Mouse (Mus musculus) brain, embryonic 14.5 days (tissue): Measurements from ENCODE around the gene Cops7b. TPM values are rescaled to one million over a fixed set of nuclear protein-coding genes. Genes with fewer than 3 reads are reported as not detected.

ENCODE experiments used
- DNase-seq: peaks from one replicate; pipeline ENCODE4 v3.0.0-alpha.2; 2011; ENCODE audit warnings: low read depth
- CTCF ChIP-seq: fragments of 200-500 bp; IDR thresholded peaks from 2 replicates; pipeline ENCODE4 v1.5.1; 2012; ENCODE audit warnings: inconsistent platforms, mild to moderate bottlenecking, moderate library complexity, borderline replicate concordance; ENCODE audit not compliant: insufficient read depth, insufficient read length; ENCODE audit errors: extremely low read depth
- POLR2A ChIP-seq: fragments of 200-500 bp; IDR thresholded peaks from 2 replicates; pipeline ENCODE4 v1.6.1; 2012; ENCODE audit warnings: mild to moderate bottlenecking, inconsistent platforms, borderline replicate concordance; ENCODE audit not compliant: poor library complexity, insufficient read depth, insufficient read length, severe bottlenecking; ENCODE audit errors: extremely low read depth
- polyA plus RNA-seq: library from polyadenylated mRNA; depleted of rRNA; stranded (reverse); fragments of >200 nt; gene quantifications from 2 replicates; pipeline ENCODE4 v1.2.3, GENCODE M21; 2012

The Cops7b gene
- polyA plus RNA-seq, 1 experiment, result 69.7 TPM

- no peak for DNase-seq
- TF ChIP-seq CTCF (no peak), POLR2A (no peak)
These were observed 29.4 kb downstream of the Cops7b start for GRCm38 (mm10) chr1:86612081-86612480.

DNA sequence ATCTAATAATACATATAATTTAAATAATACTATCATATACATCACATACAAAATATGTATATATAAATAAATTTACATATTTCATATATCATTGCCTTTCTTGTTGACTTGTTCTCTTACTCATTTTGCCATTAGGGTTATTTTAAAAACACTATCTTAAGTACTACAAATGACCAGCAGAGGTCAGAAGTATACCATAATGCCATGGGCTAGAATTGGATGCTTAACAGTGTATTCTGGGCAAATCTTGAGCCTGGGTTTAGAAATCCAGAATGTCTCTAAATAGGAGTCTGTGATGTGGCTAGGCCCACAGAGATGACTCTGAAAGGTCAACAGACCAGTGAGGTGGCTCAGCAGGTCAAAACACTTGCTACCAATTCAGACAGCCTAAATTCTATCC lies 31.6 kb downstream of the Cops7b start:
- TF ChIP-seq POLR2A (no peak), CTCF (peak; percentile 20; the same call in 1 of the 2 replicates)
- DNase-seq, result peak; percentile 54

- peak; percentile 86 for DNase-seq
These were observed 35.9 kb downstream of the Cops7b start for GRCm38 (mm10) chr1:86618454-86619125.

GRCm38 (mm10) chr1:86622296-86622695 lies 39.6 kb downstream of the Cops7b start:
- TF ChIP-seq POLR2A, result no peak
- no peak for TF ChIP-seq CTCF
- no peak for DNase-seq

More at GRCm38 (mm10) chr1:86618454-86619125, 35.9 kb downstream of the Cops7b start:
- TF ChIP-seq POLR2A (no peak), CTCF (peak; percentile 73; the same call in 1 of the 2 replicates)

GRCm38 (mm10) chr1:86623001-86624000 lies 40.6 kb downstream of the Cops7b start:
- no peak for TF ChIP-seq CTCF
- no peak for TF ChIP-seq POLR2A
- no peak for DNase-seq

- TF ChIP-seq CTCF, result no peak
- no peak for TF ChIP-seq POLR2A
- DNase-seq, result no peak
These were observed 45.6 kb downstream of the Cops7b start for GRCm38 (mm10) chr1:86628270-86628669.

- DNase-seq, result no peak
- TF ChIP-seq POLR2A (no peak), CTCF (no peak)
These were observed 47.2 kb downstream of the Cops7b start for GRCm38 (mm10) chr1:86629936-86630335.

- no peak for TF ChIP-seq CTCF
- no peak for TF ChIP-seq POLR2A
- DNase-seq, result no peak
These were observed 47.8 kb downstream of the Cops7b start for GRCm38 (mm10) chr1:86630527-86630926.

DNA sequence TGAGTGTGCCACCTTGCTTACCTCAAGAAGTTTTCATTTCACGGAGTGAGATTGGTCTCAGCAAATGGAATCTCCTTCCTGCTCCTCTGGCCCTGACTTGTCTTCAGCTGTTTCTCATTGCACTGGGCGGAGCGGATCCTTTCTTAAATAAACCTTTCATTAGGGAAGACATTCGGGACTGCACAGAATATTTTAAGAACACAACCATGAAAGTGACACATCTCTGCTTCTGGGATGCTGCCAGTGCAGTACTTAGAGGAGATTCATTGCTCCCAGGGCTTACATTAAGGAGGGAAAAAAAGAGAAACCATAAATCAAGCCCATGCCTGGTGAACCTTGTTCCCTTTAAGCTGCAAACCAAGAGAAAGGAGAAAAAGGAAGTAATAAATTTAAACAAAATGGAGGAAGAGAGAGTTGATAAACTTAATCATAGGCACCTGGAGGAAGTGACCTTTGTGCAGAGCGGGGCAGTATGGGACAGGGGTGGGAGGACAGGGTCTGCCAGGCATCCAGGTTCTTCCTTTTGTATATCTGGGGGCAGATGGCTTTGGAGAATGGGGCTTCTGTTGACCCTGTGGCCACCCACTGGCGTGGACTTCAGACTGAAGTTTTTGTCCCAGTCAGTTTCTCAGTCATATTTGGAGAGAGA lies 50.2 kb downstream of the Cops7b start:
- no peak for DNase-seq
- TF ChIP-seq CTCF, result no peak
- no peak for TF ChIP-seq POLR2A

DNA sequence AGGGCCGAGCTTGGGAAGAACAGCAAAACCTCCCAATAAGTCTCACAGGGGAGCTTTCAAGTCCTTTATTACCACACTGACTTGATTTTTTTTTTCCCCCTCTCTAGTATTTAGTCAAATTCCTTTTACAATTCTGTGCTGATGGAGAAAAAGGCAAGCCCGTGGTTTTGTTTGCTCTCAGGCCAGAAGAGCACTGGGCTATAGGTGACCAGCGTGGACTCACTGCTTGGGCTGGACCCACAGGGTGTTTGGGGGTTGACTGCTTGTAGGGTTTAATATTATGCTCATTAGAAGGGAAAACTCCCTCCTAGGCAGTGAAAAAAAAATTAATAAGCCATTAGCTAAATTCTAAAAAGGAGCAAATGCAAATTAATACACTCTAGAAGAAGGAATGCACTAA lies 50.7 kb downstream of the Cops7b start:
- no peak for DNase-seq
- TF ChIP-seq POLR2A (no peak), CTCF (no peak)

DNA sequence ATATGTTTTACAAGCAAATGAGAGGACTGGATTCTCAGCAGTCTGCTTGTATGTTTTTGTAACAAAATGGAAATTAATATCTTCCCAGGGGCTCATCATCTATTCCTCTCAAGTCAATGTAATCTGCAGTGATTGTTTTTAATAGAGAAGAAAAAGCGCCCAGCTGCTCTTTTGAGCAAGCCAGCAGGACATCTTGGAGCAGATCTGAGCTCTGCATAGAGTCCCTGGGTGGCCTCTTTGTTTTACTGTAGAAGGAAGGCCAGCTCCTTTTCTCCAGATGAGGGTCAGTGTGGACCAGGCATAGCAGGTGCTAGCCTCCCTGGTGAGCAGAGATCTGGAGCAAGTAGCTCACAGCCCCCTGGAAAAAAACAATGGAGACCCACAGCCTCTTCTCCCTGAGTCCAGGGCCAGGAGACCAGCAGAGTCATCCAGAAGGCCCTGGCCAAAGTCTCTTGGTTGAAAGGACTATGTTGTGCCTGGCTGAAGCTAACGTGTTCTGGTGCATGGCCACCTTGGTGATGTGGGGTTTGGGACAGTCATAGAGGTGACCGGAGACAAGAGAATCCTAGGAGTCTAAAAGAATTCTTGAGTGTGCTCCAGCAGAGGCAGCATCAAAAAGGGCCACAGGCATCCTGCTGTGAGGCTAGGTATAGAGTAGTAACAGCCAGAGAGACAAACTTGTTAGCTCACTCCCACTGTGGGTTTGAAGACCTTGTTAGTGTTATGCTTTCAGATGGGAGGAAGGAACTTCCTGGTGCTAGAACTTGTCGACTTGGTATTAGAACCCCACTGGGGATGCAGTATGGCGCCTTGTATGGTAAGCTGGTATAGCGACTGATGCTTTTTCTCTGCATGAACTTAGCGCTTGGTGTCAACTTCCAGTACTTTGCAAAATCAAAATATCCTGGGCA lies 51.4 kb downstream of the Cops7b start:
- TF ChIP-seq POLR2A, result no peak
- TF ChIP-seq CTCF, result no peak
- DNase-seq, result peak; percentile 64
